ENCODE assay signal across 33 mouse cellular contexts in the genomic region with DNA sequence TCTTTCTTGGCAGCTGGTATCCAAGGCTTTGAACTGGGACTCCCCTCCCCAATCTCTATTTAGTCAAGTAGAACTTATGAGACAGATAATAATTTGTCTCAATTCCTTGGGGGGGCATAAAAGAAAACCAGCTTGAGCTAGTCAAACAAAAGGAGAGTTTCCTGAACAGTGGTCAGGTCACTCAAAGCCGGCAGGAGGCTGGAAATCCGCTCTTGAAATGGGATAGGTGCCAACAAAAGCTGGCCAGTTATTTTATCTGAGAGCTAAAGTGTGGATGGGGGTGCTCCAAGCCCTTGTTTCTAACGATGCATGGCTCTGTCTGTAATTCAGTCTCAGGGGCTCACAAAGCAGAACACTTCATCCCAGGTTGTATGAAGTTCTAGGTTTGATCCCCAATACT. TPM values are rescaled to one million over a fixed set of nuclear protein-coding genes. Genes with fewer than 3 reads are reported as not detected.
DNase-seq lines count a peak whose midpoint lies in the region; ATAC-seq and TF ChIP-seq lines count a peak whose summit lies in the region.
"Had no signal": no experiment of that assay in that cellular context is flagged by ENCODE, and none has a peak within 500 bp of the region (broad histone marks: within the 10 kb centered on the region; RNA-seq: fewer than 3 reads in every experiment).

No protein-coding gene starts in this region.

- no peak for ATAC-seq in heart, embryonic 13.5 days (ENCODE audit: extremely low read depth, insufficient number of reproducible peaks, low FRiP score, low TSS enrichment)
- ATAC-seq in kidney, embryonic 16.5 days (ENCODE audit: low FRiP score, low TSS enrichment), result no peak
- ATAC-seq in midbrain, embryonic 11.5 days (ENCODE audit: low FRiP score), result no peak
- ATAC-seq in midbrain, postnatal 0 days (ENCODE audit: low FRiP score), result no peak
- ATAC-seq: hindbrain, postnatal 0 days; intestine, embryonic 15.5 days; midbrain, embryonic 13.5 days had no signal

- H3K4me3 ChIP-seq in heart, embryonic 13.5 days, result no peak overlapping the region
- H3K4me3 ChIP-seq in kidney, adult 2 months (ENCODE audit: insufficient read depth, low read depth, low read length), result no peak overlapping the region
- no peak overlapping the region for H3K4me3 ChIP-seq in kidney, embryonic 16.5 days (ENCODE audit: low read length)
- no peak overlapping the region for H3K4me3 ChIP-seq in midbrain, embryonic 11.5 days (ENCODE audit: low read depth, low read length)
- H3K4me3 ChIP-seq in midbrain, postnatal 0 days (ENCODE audit: low read depth, low read length), result no peak overlapping the region
- H3K4me3 ChIP-seq in left cerebral cortex, adult 2 months, result no peak overlapping the region
- H3K4me3 ChIP-seq: embryonic facial prominence, embryonic 15.5 days; forebrain, embryonic 12.5 days; hindbrain, embryonic 12.5 days; intestine, embryonic 15.5 days; limb, embryonic 10.5 days; limb, embryonic 15.5 days; liver, embryonic 13.5 days; midbrain, embryonic 13.5 days had no signal

- H3K9ac ChIP-seq in heart, embryonic 13.5 days, result no peak overlapping the region
- H3K9ac ChIP-seq in kidney, embryonic 16.5 days (replicated peaks; ENCODE audit: low read length), result no peak overlapping the region
- H3K9ac ChIP-seq in midbrain, embryonic 11.5 days (ENCODE audit: low read length), result no peak overlapping the region
- no peak overlapping the region for H3K9ac ChIP-seq in midbrain, postnatal 0 days (replicated peaks; ENCODE audit: low read length, poor library complexity, severe bottlenecking)
- H3K9ac ChIP-seq: embryonic facial prominence, embryonic 15.5 days; forebrain, embryonic 12.5 days; forebrain, postnatal 0 days; hindbrain, embryonic 12.5 days; intestine, embryonic 15.5 days; limb, embryonic 15.5 days; liver, embryonic 13.5 days; midbrain, embryonic 13.5 days had no signal

- no peaks in the 10 kb centered on the region for H3K36me3 ChIP-seq in heart, embryonic 13.5 days
- no peaks in the 10 kb centered on the region for H3K36me3 ChIP-seq in kidney, adult 2 months (ENCODE audit: control insufficient read depth, insufficient read depth, low read length)
- no peaks in the 10 kb centered on the region for H3K36me3 ChIP-seq in kidney, embryonic 16.5 days (ENCODE audit: insufficient read depth, low read length)
- H3K36me3 ChIP-seq in midbrain, embryonic 11.5 days (ENCODE audit: control insufficient read depth, insufficient read depth, low read length), result no peaks in the 10 kb centered on the region
- no peaks in the 10 kb centered on the region for H3K36me3 ChIP-seq in midbrain, postnatal 0 days (ENCODE audit: insufficient read depth, low read length)
- H3K36me3 ChIP-seq: embryonic facial prominence, embryonic 15.5 days; forebrain, embryonic 12.5 days; hindbrain, embryonic 12.5 days; intestine, embryonic 15.5 days; limb, embryonic 10.5 days; limb, embryonic 15.5 days; liver, embryonic 13.5 days; midbrain, embryonic 13.5 days had no signal

- H3K27me3 ChIP-seq in heart, embryonic 13.5 days (replicated peaks), result no peaks in the 10 kb centered on the region; the same call in 1 of the 2 replicates
- no peaks in the 10 kb centered on the region for H3K27me3 ChIP-seq in kidney, adult 2 months (replicated peaks; ENCODE audit: control insufficient read depth, insufficient read depth, low read length)
- H3K27me3 ChIP-seq in kidney, embryonic 16.5 days (ENCODE audit: insufficient read depth, low read length), result no peaks in the 10 kb centered on the region
- peaks cover 2% of the 10 kb centered on the region; the same call in 1 of the 2 replicates for H3K27me3 ChIP-seq in midbrain, embryonic 11.5 days (ENCODE audit: control insufficient read depth, insufficient read depth, low read length)
- no peaks in the 10 kb centered on the region for H3K27me3 ChIP-seq in midbrain, postnatal 0 days (ENCODE audit: insufficient read depth, low read length)
- H3K27me3 ChIP-seq: embryonic facial prominence, embryonic 15.5 days; hindbrain, embryonic 12.5 days; intestine, embryonic 15.5 days; limb, embryonic 15.5 days; liver, embryonic 13.5 days; midbrain, embryonic 13.5 days had no signal

- intact Hi-C loops in left cerebral cortex, adult 2 months (cut with DNase I), result loop anchor here (10.0 kb wide), 1 partner anchor 199 kb away; no protein-coding TSS in a partner anchor

- no peak for DNase-seq in heart, adult 8-10 months (ENCODE audit: low spot score)
- DNase-seq in kidney, adult 2 months, result peak; percentile 22
- DNase-seq in midbrain, embryonic 11.5 days (ENCODE audit: low spot score, missing footprints), result peak; percentile 56
- DNase-seq in midbrain, postnatal 0 days (ENCODE audit: low spot score), result no peak
- DNase-seq in left cerebral cortex, adult 2 months (ENCODE audit: extremely low spot score in 1 of 2, low spot score in 2 of 2), result no peak
- DNase-seq: adrenal gland, postnatal 25 days; B cell, adult 2 months; cerebellum, adult 18-20 months; cerebellum, postnatal 10 days; forebrain, postnatal 0 days; kidney, adult 8-10 months; kidney, postnatal 4 days; liver, embryonic 13.5 days; lung, adult 18-20 months; lung, postnatal 14 days; thymus, postnatal 4 days had no signal

- H3K9me3 ChIP-seq in heart, embryonic 13.5 days, result no peaks in the 10 kb centered on the region
- no peaks in the 10 kb centered on the region for H3K9me3 ChIP-seq in kidney, embryonic 16.5 days (ENCODE audit: low read length)
- no peaks in the 10 kb centered on the region for H3K9me3 ChIP-seq in midbrain, embryonic 11.5 days (ENCODE audit: control insufficient read depth, low read length)
- no peaks in the 10 kb centered on the region for H3K9me3 ChIP-seq in midbrain, postnatal 0 days (ENCODE audit: low read length)
- H3K9me3 ChIP-seq: embryonic facial prominence, embryonic 15.5 days; forebrain, embryonic 12.5 days; hindbrain, embryonic 12.5 days; intestine, embryonic 15.5 days; limb, embryonic 10.5 days; limb, embryonic 15.5 days; liver, embryonic 13.5 days; midbrain, embryonic 13.5 days had no signal

- 0 out of 2 replicates have a peak overlapping the region, but pooled peaks have one; percentile 7 for H3K27ac ChIP-seq in heart, embryonic 13.5 days (replicated peaks)
- H3K27ac ChIP-seq in kidney, adult 2 months (ENCODE audit: insufficient read depth, low read depth, low read length), result no peak overlapping the region
- H3K27ac ChIP-seq in kidney, embryonic 16.5 days (ENCODE audit: low read length), result no peak overlapping the region
- H3K27ac ChIP-seq in midbrain, embryonic 11.5 days (ENCODE audit: low read depth, low read length), result no peak overlapping the region
- no peak overlapping the region for H3K27ac ChIP-seq in midbrain, postnatal 0 days (ENCODE audit: low read depth, low read length)
- H3K27ac ChIP-seq in left cerebral cortex, adult 2 months, result no peak overlapping the region
- H3K27ac ChIP-seq: embryonic facial prominence, embryonic 15.5 days; forebrain, embryonic 12.5 days; hindbrain, embryonic 12.5 days; hindbrain, postnatal 0 days; intestine, embryonic 15.5 days; limb, embryonic 10.5 days; limb, embryonic 15.5 days; liver, embryonic 13.5 days; midbrain, embryonic 13.5 days had no signal

- no peak for TF ChIP-seq CTCF in kidney, adult 2 months (conservative IDR thresholded peaks at IDR 0.05; ENCODE audit: insufficient read depth, insufficient read length, low read depth, low read length)
- no peak for TF ChIP-seq CTCF in midbrain, postnatal 0 days (IDR thresholded peaks at IDR 0.05)
- no peak for TF ChIP-seq CTCF in left cerebral cortex, adult 2 months (IDR thresholded peaks at IDR 0.05)

- H3K4me1 ChIP-seq in heart, embryonic 13.5 days, result peaks cover 23% of the 10 kb centered on the region
- H3K4me1 ChIP-seq in kidney, adult 2 months (ENCODE audit: control insufficient read depth, insufficient read depth, low read length), result peaks cover 5% of the 10 kb centered on the region; the same call in 1 of the 2 replicates
- H3K4me1 ChIP-seq in kidney, embryonic 16.5 days (ENCODE audit: insufficient read depth, low read length), result peaks cover 17% of the 10 kb centered on the region
- peaks cover 2% of the 10 kb centered on the region; the same call in 1 of the 2 replicates for H3K4me1 ChIP-seq in midbrain, embryonic 11.5 days (ENCODE audit: control insufficient read depth, insufficient read depth, low read length)
- no peaks in the 10 kb centered on the region for H3K4me1 ChIP-seq in midbrain, postnatal 0 days (ENCODE audit: insufficient read depth, low read length)
- H3K4me1 ChIP-seq: hindbrain, embryonic 12.5 days; midbrain, embryonic 13.5 days had no signal

- WGBS in heart, embryonic 13.5 days, result 5% methylated on average over 3 of the region's 3 CpGs
- 20% methylated on average over 3 of the region's 3 CpGs for WGBS in kidney, adult 2 months
- 6% methylated on average over 3 of the region's 3 CpGs for WGBS in kidney, embryonic 16.5 days
- 50% methylated on average over 3 of the region's 3 CpGs for WGBS in midbrain, embryonic 11.5 days
- 32% methylated on average over 3 of the region's 3 CpGs for WGBS in midbrain, postnatal 0 days

- TF ChIP-seq POLR2A in kidney, adult 2 months (IDR thresholded peaks at IDR 0.05; ENCODE audit: low read depth, low read length), result no peak

- no peak overlapping the region for H3K4me2 ChIP-seq in heart, embryonic 13.5 days
- H3K4me2 ChIP-seq in kidney, embryonic 16.5 days (replicated peaks; ENCODE audit: low read depth, low read length), result no peak overlapping the region
- H3K4me2 ChIP-seq in midbrain, embryonic 11.5 days, result no peak overlapping the region
- H3K4me2 ChIP-seq in midbrain, postnatal 0 days (ENCODE audit: low read depth, low read length, poor library complexity, severe bottlenecking), result no peak overlapping the region
- H3K4me2 ChIP-seq: embryonic facial prominence, embryonic 15.5 days; forebrain, embryonic 12.5 days; hindbrain, embryonic 12.5 days; intestine, embryonic 15.5 days; limb, embryonic 15.5 days; liver, embryonic 13.5 days; midbrain, embryonic 13.5 days had no signal

RNA-seq across cellular contexts. Expression of a gene that starts 40.5 kb away (rescaled TPM):
- 14.7 and 15.9 TPM in 2 replicates for polyA plus RNA-seq in heart, embryonic 13.5 days (2015; fragmentation: Nextera tagmentation; extraction: Ambion mirVana)
- 10 to 100 TPM; 15.5 to 20.3 (median 16.8) TPM for total RNA-seq in heart, adult 8-10 months (2022)
- 6.3 and 6.4 TPM in 2 replicates for polyA plus RNA-seq in kidney, adult 2 months (2012; rRNA removed)
- 21.2 and 26.0 TPM in 2 replicates for polyA plus RNA-seq in kidney, embryonic 16.5 days (2015; fragmentation: Nextera tagmentation; extraction: Ambion mirVana)
- 32.9 and 35.1 TPM in 2 replicates for polyA plus RNA-seq in midbrain, embryonic 11.5 days (2014; fragmentation: Nextera tagmentation; extraction: Ambion mirVana)
- 20.7 and 31.9 TPM in 2 replicates for total RNA-seq in midbrain, postnatal 0 days (2014; rRNA removed)
- polyA plus RNA-seq in midbrain, postnatal 0 days (2015; fragmentation: Nextera tagmentation; extraction: Ambion mirVana), result 6.4 and 9.3 TPM in 2 replicates
- 10 to 100 TPM; 36.1 to 37.3 TPM for total RNA-seq in left cerebral cortex, adult 2 months (2021)

RNA-seq across cellular contexts. Expression of a gene that starts 40.8 kb away (rescaled TPM):
- not detected in 2 replicates for polyA plus RNA-seq in heart, embryonic 13.5 days (2015; fragmentation: Nextera tagmentation; extraction: Ambion mirVana)
- not detected for total RNA-seq in heart, adult 8-10 months (2022)
- polyA plus RNA-seq in kidney, adult 2 months (2012; rRNA removed), result not detected in 2 replicates
- polyA plus RNA-seq in kidney, embryonic 16.5 days (2015; fragmentation: Nextera tagmentation; extraction: Ambion mirVana), result not detected in 2 replicates
- polyA plus RNA-seq in midbrain, embryonic 11.5 days (2014; fragmentation: Nextera tagmentation; extraction: Ambion mirVana), result 0.20 and 0.30 TPM in 2 replicates
- total RNA-seq in midbrain, postnatal 0 days (2014; rRNA removed), result not detected in 2 replicates
- polyA plus RNA-seq in midbrain, postnatal 0 days (2015; fragmentation: Nextera tagmentation; extraction: Ambion mirVana), result not detected in 2 replicates
- under 1 TPM in 1 of 2 experiments, not detected in 1; 0.26 TPM for total RNA-seq in left cerebral cortex, adult 2 months (2021)
- total RNA-seq: adrenal gland, adult 18-20 months; adrenal gland, postnatal 25 days; common myeloid progenitor, adult 5-6 weeks; forebrain, postnatal 0 days; gastrocnemius, adult 8-10 months; gastrocnemius, postnatal 4 days; layer of hippocampus, postnatal 25 days; monocyte, adult 5-6 weeks had no signal
- polyA plus RNA-seq: forebrain, postnatal 0 days; heart, embryonic 16.5 days; intestine, embryonic 15.5 days had no signal

Comparison
In these comparisons a context has a peak if more than half of its experiments do, and no peak if none do; other contexts are left out.
1. DNase-seq: peak in kidney, adult 2 months (single experiment) and midbrain, embryonic 11.5 days (single experiment); none in heart, adult 8-10 months (single experiment), midbrain, postnatal 0 days (single experiment) and left cerebral cortex, adult 2 months (0 of 2).